Mouse (Mus musculus) limb, embryonic 11.5 days (tissue): ENCODE data around the gene Prkcb. TPM values are rescaled to one million over a fixed set of nuclear protein-coding genes. Genes with fewer than 3 reads are reported as not detected.

Source experiments
- ATAC-seq: fragments of 200-750 bp; cut with Nextera tagmentation; 2 replicates; pipeline ENCODE4 v1.8.0; 2017; ENCODE audit warnings: low read depth; ENCODE audit not compliant: insufficient number of reproducible peaks, low FRiP score, low TSS enrichment
- DNase-seq: peaks from one replicate; pipeline ENCODE4 v3.0.0-alpha.2; 2015; ENCODE audit warnings: low spot score
- H3K27ac ChIP-seq: fragments of 300-500 bp; sonication (generic); replicated peaks from 2 replicates; pipeline ENCODE4 v1.5.1; 2014; ENCODE audit warnings: low read depth, mild to moderate bottlenecking, low read length
- H3K27me3 ChIP-seq: fragments of 300-500 bp; sonication (generic); 2 replicates; pipeline ENCODE4 v1.6.1; 2014; ENCODE audit warnings: mild to moderate bottlenecking, low read length, mixed read lengths; ENCODE audit not compliant: control insufficient read depth, insufficient read depth
- H3K36me3 ChIP-seq: fragments of 300-500 bp; sonication (generic); 2 replicates; pipeline ENCODE4 v1.6.1; 2014; ENCODE audit warnings: mild to moderate bottlenecking, low read length, moderate library complexity, mixed read lengths; ENCODE audit not compliant: control insufficient read depth, insufficient read depth
- H3K4me1 ChIP-seq: fragments of 300-500 bp; sonication (generic); 2 replicates; pipeline ENCODE4 v1.6.1; 2014; ENCODE audit warnings: low read length, mixed read lengths; ENCODE audit not compliant: control insufficient read depth, insufficient read depth
- H3K4me2 ChIP-seq: fragments of 300-500 bp; sonication (generic); 2 replicates; pipeline ENCODE4 v1.6.1; 2014; ENCODE audit warnings: low read depth, mild to moderate bottlenecking, moderate library complexity; ENCODE audit not compliant: severe bottlenecking
- H3K4me3 ChIP-seq: fragments of 300-500 bp; sonication (generic); 2 replicates; pipeline ENCODE4 v1.5.1; 2014; ENCODE audit warnings: low read depth, low read length
- H3K9ac ChIP-seq: fragments of 300-500 bp; sonication (generic); 2 replicates; pipeline ENCODE4 v1.6.1; 2014; ENCODE audit warnings: mild to moderate bottlenecking, low read length
- H3K9me3 ChIP-seq: fragments of 300-500 bp; sonication (generic); 2 replicates; pipeline ENCODE4 v1.6.1; 2016; ENCODE audit warnings: low read length; ENCODE audit not compliant: control insufficient read depth
- WGBS: fragments of 180-500 bp; shearing (Covaris S2); extraction: QIAGEN DNeasy Blood & Tissue Kit; methylation state at CpG from one replicate; pipeline ENCODE4 v1.1.7; 2014; 5-methylcytosine and 5-hydroxymethylcytosine counted together
- polyA plus RNA-seq: library from polyadenylated mRNA; unstranded; fragments of >200 nt; fragmentation: Nextera tagmentation; extraction: Ambion mirVana; gene quantifications from 2 replicates; pipeline ENCODE4 v1.2.1, GENCODE M21; 2014

The Prkcb gene
- polyA plus RNA-seq, 1 experiment from 2014 or later: 4.4 TPM

DNA sequence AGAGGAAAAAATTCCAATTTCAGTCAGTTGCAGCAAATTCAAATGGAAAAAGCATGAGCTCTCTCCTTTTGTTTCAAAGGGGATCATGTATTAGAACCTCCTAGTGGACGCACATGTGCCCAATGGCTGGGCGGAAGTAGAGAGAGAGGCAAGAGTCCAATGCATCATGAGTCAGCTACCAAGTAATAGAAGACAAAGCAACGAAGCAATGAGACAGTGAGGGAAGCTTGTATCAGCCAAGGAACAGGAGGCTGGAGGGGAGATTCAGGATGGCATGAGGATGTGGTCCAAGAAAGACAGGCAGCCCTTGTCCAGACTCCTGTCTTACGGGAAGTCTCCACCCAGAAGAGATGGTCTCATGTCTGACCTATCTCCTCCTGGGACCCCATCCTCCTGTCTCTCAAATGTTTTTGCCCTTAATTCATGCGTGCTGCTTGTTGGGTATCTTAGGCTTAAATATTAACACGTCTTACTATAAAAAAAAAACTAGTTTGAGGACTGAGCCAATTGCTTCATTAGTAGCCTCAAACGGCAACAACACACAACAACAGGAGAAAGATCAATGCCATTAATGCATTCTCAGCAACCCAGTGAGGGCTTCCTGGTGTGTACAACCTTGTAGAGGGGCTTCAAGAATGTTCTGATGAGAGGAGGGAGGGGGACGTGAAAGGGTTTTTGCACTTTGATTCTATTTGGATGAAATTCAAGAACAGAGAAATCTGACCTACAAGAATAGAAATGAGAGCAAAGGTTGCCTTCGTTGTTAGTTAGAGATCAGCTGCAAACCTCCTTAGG lies 245.2 kb downstream of the Prkcb start:
- WGBS: 89% methylated on average over 9 of the region's 9 CpGs

DNA sequence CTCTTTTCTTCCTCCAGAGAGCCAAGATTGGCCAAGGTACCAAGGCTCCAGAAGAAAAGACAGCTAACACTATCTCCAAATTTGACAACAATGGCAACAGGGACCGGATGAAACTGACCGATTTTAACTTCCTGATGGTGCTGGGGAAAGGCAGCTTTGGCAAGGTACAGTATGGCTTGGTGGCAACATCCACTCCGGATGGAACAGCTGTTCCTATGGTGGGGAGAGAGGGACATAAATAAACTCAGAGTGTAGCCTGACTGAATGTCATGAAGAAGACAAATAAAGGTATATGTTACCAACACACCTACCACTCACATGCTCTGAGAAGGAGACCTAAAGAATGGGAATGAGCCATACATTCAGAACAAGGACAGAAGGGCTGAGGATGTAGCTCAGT lies 256.1 kb downstream of the Prkcb start:
- H3K4me1 ChIP-seq: no peaks in the 10 kb centered on the region
- no peaks in the 10 kb centered on the region for H3K36me3 ChIP-seq
- H3K9ac ChIP-seq: no peak overlapping the region
- H3K4me3 ChIP-seq: no peak overlapping the region
- DNase-seq: no peak
- no peaks in the 10 kb centered on the region for H3K9me3 ChIP-seq
- ATAC-seq: no peak
- H3K27me3 ChIP-seq: no peaks in the 10 kb centered on the region
- no peak overlapping the region for H3K4me2 ChIP-seq
- no peak overlapping the region for H3K27ac ChIP-seq
- WGBS: 87% methylated on average over 3 of the region's 3 CpGs

More for the DNA sequence above, 245.2 kb downstream of the Prkcb start:
- no peak overlapping the region for H3K4me2 ChIP-seq
- H3K4me3 ChIP-seq: no peak overlapping the region
- H3K36me3 ChIP-seq: no peaks in the 10 kb centered on the region
- no peak overlapping the region for H3K27ac ChIP-seq
- ATAC-seq (no peak), DNase-seq (no peak)
- no peak overlapping the region for H3K9ac ChIP-seq
- H3K27me3 ChIP-seq: no peaks in the 10 kb centered on the region
- no peaks in the 10 kb centered on the region for H3K9me3 ChIP-seq
- no peaks in the 10 kb centered on the region for H3K4me1 ChIP-seq

DNA sequence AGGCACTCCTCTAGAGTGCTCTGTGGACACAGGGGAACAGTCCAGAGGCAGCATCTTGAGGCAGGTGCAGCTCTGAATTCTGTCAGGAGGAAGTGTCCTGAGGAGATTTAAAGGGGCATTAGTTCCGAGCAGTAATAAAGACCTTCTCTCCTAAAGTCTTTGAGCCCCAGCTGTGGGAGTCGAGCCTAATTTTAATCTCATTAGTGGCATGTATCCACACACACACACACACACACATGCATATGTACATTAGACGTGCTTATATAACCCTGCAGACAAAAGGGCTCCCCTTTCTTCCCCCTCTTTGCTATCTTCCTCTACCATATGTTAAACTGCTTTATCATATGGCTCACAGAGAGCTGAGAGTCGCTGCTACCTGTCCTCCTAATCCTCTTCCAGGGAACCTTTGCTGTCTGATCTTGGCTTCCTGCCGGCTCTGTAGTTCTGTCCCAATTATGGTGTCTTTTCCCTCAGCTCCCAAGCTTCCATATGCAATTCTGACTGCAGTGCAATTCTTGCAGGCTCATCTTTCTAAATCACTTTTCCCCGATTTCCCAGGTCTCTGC lies 268.1 kb downstream of the Prkcb start:
- WGBS: 49% methylated on average over 6 of the region's 6 CpGs
- Histone ChIP-seq H3K9ac (no peak overlapping the region), H3K27ac (no peak overlapping the region), H3K9me3 (no peaks in the 10 kb centered on the region), H3K4me2 (no peak overlapping the region), H3K4me1 (no peaks in the 10 kb centered on the region), H3K4me3 (no peak overlapping the region), H3K36me3 (no peaks in the 10 kb centered on the region), H3K27me3 (no peaks in the 10 kb centered on the region)
- DNase-seq (no peak), ATAC-seq (no peak)

DNA sequence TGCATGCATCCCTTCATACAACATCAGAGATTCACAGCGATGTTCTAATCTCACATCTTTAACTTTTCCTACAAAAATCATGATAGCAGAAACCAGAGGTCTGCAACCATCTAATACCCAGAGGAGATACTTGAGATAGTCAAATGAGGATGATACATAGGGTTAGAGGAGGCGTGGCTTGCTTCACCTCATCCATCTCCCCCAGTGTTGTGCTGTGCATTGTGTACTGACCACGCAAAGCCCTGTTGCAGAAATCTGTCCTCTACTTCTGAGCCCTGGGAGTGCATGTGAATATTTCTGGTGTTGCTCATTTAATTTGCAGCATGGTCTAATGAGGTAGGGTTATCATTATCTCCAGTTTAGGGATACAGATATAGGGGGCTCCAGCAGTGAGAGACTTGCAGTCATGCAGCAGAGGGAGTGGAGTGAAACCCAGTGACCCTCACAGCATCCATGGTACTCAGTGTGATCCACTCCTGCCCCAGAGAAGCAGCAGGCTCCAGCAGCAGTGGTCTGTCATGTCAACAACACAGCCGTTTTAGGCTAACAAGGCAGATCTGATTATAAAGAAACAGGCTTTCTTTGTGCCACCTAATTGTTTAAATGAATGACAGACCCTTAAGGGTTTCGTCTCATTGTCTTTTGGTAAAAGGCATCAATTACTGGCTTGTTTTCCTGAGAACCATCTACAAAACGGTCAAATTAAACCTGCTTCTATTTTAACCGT lies 269.7 kb downstream of the Prkcb start:
- H3K4me3 ChIP-seq: no peak overlapping the region
- no peaks in the 10 kb centered on the region for H3K27me3 ChIP-seq
- no peaks in the 10 kb centered on the region for H3K4me1 ChIP-seq
- ATAC-seq: no peak
- H3K9me3 ChIP-seq: no peaks in the 10 kb centered on the region
- no peak overlapping the region for H3K9ac ChIP-seq
- WGBS: 47% methylated on average over 7 of the region's 7 CpGs
- no peak overlapping the region for H3K4me2 ChIP-seq
- no peak for DNase-seq
- no peaks in the 10 kb centered on the region for H3K36me3 ChIP-seq
- no peak overlapping the region for H3K27ac ChIP-seq

DNA sequence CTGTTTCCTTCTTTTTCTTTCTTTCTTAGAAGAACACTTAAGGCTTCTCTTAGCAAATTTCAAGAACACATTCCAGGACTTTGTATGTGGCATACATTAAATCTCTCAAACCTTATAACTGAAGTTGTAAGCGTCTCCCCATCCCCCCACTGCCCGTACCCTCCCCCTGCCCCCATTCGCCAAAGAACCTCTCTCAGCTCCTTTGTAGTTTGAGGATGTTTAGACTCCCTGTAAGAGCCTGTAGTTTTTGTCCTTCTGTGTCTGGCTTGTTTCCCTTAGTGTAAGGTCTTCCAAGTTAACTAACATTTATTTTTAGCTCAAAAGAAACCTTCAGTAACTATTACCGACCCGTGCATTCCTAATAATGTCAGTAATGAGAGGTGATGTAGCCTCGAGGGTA lies 270.4 kb downstream of the Prkcb start:
- no peaks in the 10 kb centered on the region for H3K9me3 ChIP-seq
- no peak overlapping the region for H3K4me2 ChIP-seq
- H3K9ac ChIP-seq: no peak overlapping the region
- H3K27ac ChIP-seq: no peak overlapping the region
- WGBS: 39% methylated on average over 6 of the region's 6 CpGs
- no peak for DNase-seq
- H3K36me3 ChIP-seq: no peaks in the 10 kb centered on the region
- no peaks in the 10 kb centered on the region for H3K4me1 ChIP-seq
- no peaks in the 10 kb centered on the region for H3K27me3 ChIP-seq
- no peak overlapping the region for H3K4me3 ChIP-seq
- no peak for ATAC-seq

DNA sequence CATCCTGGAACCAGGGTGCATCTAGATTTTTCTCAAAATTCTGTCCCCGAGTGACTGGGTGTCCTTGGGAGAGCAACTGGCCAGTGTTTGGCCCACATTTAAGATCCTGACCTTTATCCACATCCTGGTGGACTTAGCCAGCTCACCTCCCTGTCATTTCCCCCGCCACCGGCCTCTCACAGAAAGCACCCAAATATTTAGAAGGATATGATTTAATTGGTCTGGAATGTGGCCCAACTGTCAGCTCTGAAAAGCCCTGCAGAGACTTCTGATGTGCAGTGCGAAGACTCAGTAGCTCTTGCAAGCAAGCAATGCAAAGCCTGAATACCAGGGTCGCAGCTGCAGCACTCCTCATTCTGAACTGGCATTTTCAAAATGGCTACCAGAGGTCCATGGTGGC lies 274.0 kb downstream of the Prkcb start:
- Histone ChIP-seq H3K4me1 (no peaks in the 10 kb centered on the region), H3K9me3 (no peaks in the 10 kb centered on the region), H3K4me2 (no peak overlapping the region), H3K27me3 (no peaks in the 10 kb centered on the region), H3K4me3 (no peak overlapping the region), H3K36me3 (no peaks in the 10 kb centered on the region), H3K9ac (no peak overlapping the region), H3K27ac (no peak overlapping the region)
- DNase-seq (no peak), ATAC-seq (no peak)
- 85% methylated on average over 5 of the region's 5 CpGs for whole genome bisulfite sequencing

DNA sequence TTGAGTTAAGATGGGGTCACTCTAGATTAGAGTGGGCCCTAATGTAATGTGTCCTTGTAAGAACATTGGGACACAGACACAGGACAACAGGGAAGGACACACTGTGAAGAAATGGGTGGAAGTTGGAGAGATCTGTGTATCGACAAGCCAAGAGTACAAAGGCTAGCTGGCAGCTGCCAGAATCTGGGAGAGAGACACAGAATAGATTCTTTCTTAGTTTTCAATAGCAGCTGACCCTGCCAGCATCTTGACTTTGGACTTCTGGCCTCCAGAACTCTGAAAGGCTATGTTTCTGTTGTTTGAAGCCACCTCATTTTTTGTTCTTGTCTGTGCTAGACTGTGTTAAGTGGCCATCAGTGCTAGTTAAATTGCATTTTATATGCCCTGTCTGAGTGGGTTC lies 276.8 kb downstream of the Prkcb start:
- no peak overlapping the region for H3K27ac ChIP-seq
- DNase-seq (no peak), ATAC-seq (no peak)
- no peaks in the 10 kb centered on the region for H3K4me1 ChIP-seq
- H3K9ac ChIP-seq: no peak overlapping the region
- 93% methylated on average over 1 of the region's 1 CpGs for WGBS
- no peaks in the 10 kb centered on the region for H3K9me3 ChIP-seq
- H3K27me3 ChIP-seq: no peaks in the 10 kb centered on the region
- H3K4me3 ChIP-seq: no peak overlapping the region
- no peak overlapping the region for H3K4me2 ChIP-seq
- no peaks in the 10 kb centered on the region for H3K36me3 ChIP-seq

DNA sequence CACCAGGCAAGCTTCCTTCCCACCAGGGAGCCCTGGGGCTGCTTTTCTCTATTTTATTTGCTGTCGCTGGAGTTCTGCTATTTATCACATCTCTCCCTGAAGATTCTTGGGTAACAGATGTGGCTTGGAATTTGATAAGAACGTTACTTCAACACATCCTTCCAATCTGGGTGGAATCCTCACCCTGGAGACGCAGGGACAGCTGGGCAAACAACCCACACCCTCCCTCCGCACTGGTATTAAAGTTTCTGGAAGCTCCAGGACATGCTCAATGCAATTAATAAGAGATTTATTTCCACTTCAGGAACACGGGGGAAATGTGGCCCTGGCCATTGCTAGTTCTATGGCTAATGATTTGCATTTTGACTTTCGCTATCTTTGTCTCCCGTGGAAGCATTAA lies 277.5 kb downstream of the Prkcb start:
- Histone ChIP-seq H3K9me3 (no peaks in the 10 kb centered on the region), H3K4me1 (no peaks in the 10 kb centered on the region), H3K36me3 (no peaks in the 10 kb centered on the region), H3K27me3 (no peaks in the 10 kb centered on the region), H3K4me2 (no peak overlapping the region), H3K4me3 (no peak overlapping the region), H3K27ac (no peak overlapping the region), H3K9ac (no peak overlapping the region)
- WGBS: 68% methylated on average over 7 of the region's 7 CpGs
- ATAC-seq: no peak
- DNase-seq: no peak
